Comparison of ENCODE assay signal across 28 mouse cellular contexts in genomic region chr6:141350261-141350660, GRCm38 (mm10).
"Had no signal": no experiment of that assay in that cellular context is flagged by ENCODE, and none has a peak within 500 bp of the region (broad histone marks: within the 10 kb centered on the region; RNA-seq: fewer than 3 reads in every experiment).

No protein-coding gene starts in this region.

- H3K36me3 ChIP-seq: embryonic facial prominence, embryonic 12.5 days; embryonic facial prominence, embryonic 13.5 days; embryonic facial prominence, embryonic 15.5 days; forebrain, embryonic 10.5 days; forebrain, embryonic 12.5 days; forebrain, embryonic 15.5 days; heart, embryonic 10.5 days had no signal

- H3K27me3 ChIP-seq: embryonic facial prominence, embryonic 12.5 days; embryonic facial prominence, embryonic 13.5 days; embryonic facial prominence, embryonic 15.5 days; forebrain, embryonic 12.5 days; forebrain, embryonic 13.5 days; forebrain, embryonic 15.5 days had no signal

- H3K4me1 ChIP-seq: embryonic facial prominence, embryonic 12.5 days; embryonic facial prominence, embryonic 15.5 days; forebrain, embryonic 10.5 days; forebrain, embryonic 12.5 days; forebrain, embryonic 13.5 days; forebrain, embryonic 15.5 days had no signal

- H3K9ac ChIP-seq: embryonic facial prominence, embryonic 12.5 days; embryonic facial prominence, embryonic 13.5 days; embryonic facial prominence, embryonic 15.5 days; forebrain, embryonic 12.5 days; forebrain, embryonic 13.5 days; forebrain, embryonic 15.5 days; forebrain, postnatal 0 days had no signal

- H3K27ac ChIP-seq: embryonic facial prominence, embryonic 12.5 days; embryonic facial prominence, embryonic 13.5 days; embryonic facial prominence, embryonic 15.5 days; forebrain, embryonic 10.5 days; forebrain, embryonic 12.5 days; forebrain, embryonic 13.5 days; forebrain, embryonic 15.5 days; gastrocnemius, adult 2 months; heart, adult 2 months; heart, embryonic 10.5 days had no signal

- H3K4me3 ChIP-seq: embryonic facial prominence, embryonic 12.5 days; embryonic facial prominence, embryonic 13.5 days; embryonic facial prominence, embryonic 15.5 days; erythroblast, embryonic 14.5 days; forebrain, embryonic 10.5 days; forebrain, embryonic 12.5 days; forebrain, embryonic 13.5 days; forebrain, embryonic 15.5 days; gastrocnemius, adult 2 months; heart, adult 2 months; heart, embryonic 10.5 days had no signal

- H3K4me2 ChIP-seq: embryonic facial prominence, embryonic 12.5 days; embryonic facial prominence, embryonic 13.5 days; embryonic facial prominence, embryonic 15.5 days; forebrain, embryonic 12.5 days; forebrain, embryonic 13.5 days; forebrain, embryonic 15.5 days had no signal

- ATAC-seq: forebrain, embryonic 13.5 days; forebrain, embryonic 14.5 days; forebrain, embryonic 15.5 days; forebrain, embryonic 16.5 days; forebrain, postnatal 0 days had no signal

- DNase-seq: cerebellum, adult 8-10 months; cerebellum, adult 9-10 months; cerebellum, adult 9-11 months; cerebellum, postnatal 10 days; cerebellum, postnatal 14 days; cerebellum, postnatal 25 days; cerebellum, postnatal 36 days; embryo, embryonic 11 days; forebrain, postnatal 0 days; gastrocnemius, adult 2 months; gastrocnemius, postnatal 10 days; gastrocnemius, postnatal 14 days; gastrocnemius, postnatal 25 days; gastrocnemius, postnatal 36 days; heart, adult 11 months; heart, adult 18-20 months; heart, adult 2 months had no signal

- H3K9me3 ChIP-seq: embryonic facial prominence, embryonic 12.5 days; embryonic facial prominence, embryonic 13.5 days; embryonic facial prominence, embryonic 15.5 days; forebrain, embryonic 10.5 days; forebrain, embryonic 12.5 days; forebrain, embryonic 13.5 days; forebrain, embryonic 15.5 days; heart, embryonic 10.5 days had no signal
